Mouse (Mus musculus): Measurements from ENCODE around the gene Zfhx3. TPM values are rescaled to one million over a fixed set of nuclear protein-coding genes. Genes with fewer than 3 reads are reported as not detected.
A peak's percentile ranks its signal among the peaks of the same experiment; 100 is the strongest.

Gene Zfhx3
- polyA plus RNA-seq, 1 experiment from 2014 or later: 19.8 TPM

GRCm38 (mm10) chr8:108348776-108349175, 406.3 kb downstream of the Zfhx3 start:
- Histone ChIP-seq H3K4me1 (ENCODE audit: insufficient read depth) (no peaks in the 10 kb centered on the region), H3K4me3 (ENCODE audit: low read depth, low read length) (no peak overlapping the region), H3K36me3 (ENCODE audit: insufficient read depth) (no peaks in the 10 kb centered on the region), H3K9ac (no peak overlapping the region), H3K27ac (ENCODE audit: low read depth) (no peak overlapping the region), H3K4me2 (no peak overlapping the region), H3K9me3 (ENCODE audit: low read depth, low read length) (no peaks in the 10 kb centered on the region), H3K27me3 (ENCODE audit: insufficient read depth, low read length) (no peaks in the 10 kb centered on the region)
- ATAC-seq (ENCODE audit: insufficient read depth) (no peak), DNase-seq (no peak)
- WGBS: 40% methylated on average over 4 of the region's 4 CpGs
- no peak for TF ChIP-seq CTCF (IDR thresholded peaks at IDR 0.05; ENCODE audit: low read depth)

- DNase-seq (peak; percentile 28), ATAC-seq (ENCODE audit: insufficient read depth) (no peak)
- H3K9ac ChIP-seq: no peak overlapping the region
- H3K9me3 ChIP-seq (ENCODE audit: low read depth, low read length): no peaks in the 10 kb centered on the region
- H3K36me3 ChIP-seq (ENCODE audit: insufficient read depth): no peaks in the 10 kb centered on the region
- no peak overlapping the region for H3K27ac ChIP-seq (ENCODE audit: low read depth)
- H3K4me2 ChIP-seq: no peak overlapping the region
- WGBS: 27% methylated on average over 10 of the region's 10 CpGs
- peaks cover 5% of the 10 kb centered on the region; the same call in 1 of the 2 replicates for H3K4me1 ChIP-seq (ENCODE audit: insufficient read depth)
- TF ChIP-seq CTCF (IDR thresholded peaks at IDR 0.05; ENCODE audit: low read depth): no peak
- H3K27me3 ChIP-seq (ENCODE audit: insufficient read depth, low read length): no peaks in the 10 kb centered on the region
- H3K4me3 ChIP-seq (ENCODE audit: low read depth, low read length): no peak overlapping the region
Observed at GRCm38 (mm10) chr8:108355119-108355777, 412.8 kb downstream of the Zfhx3 start.

GRCm38 (mm10) chr8:108361402-108361801, 419.0 kb downstream of the Zfhx3 start:
- no peak overlapping the region for H3K4me3 ChIP-seq (ENCODE audit: low read depth, low read length)
- no peak for TF ChIP-seq CTCF (IDR thresholded peaks at IDR 0.05; ENCODE audit: low read depth)
- no peak overlapping the region for H3K9ac ChIP-seq
- no peaks in the 10 kb centered on the region for H3K27me3 ChIP-seq (ENCODE audit: insufficient read depth, low read length)
- no peak overlapping the region for H3K4me2 ChIP-seq
- DNase-seq: no peak
- H3K4me1 ChIP-seq (ENCODE audit: insufficient read depth): peaks cover 5% of the 10 kb centered on the region; the same call in 1 of the 2 replicates
- ATAC-seq (ENCODE audit: insufficient read depth): no peak
- no peaks in the 10 kb centered on the region for H3K9me3 ChIP-seq (ENCODE audit: low read depth, low read length)
- 70% methylated on average over 4 of the region's 4 CpGs for WGBS
- no peak overlapping the region for H3K27ac ChIP-seq (ENCODE audit: low read depth)
- no peaks in the 10 kb centered on the region for H3K36me3 ChIP-seq (ENCODE audit: insufficient read depth)

- ATAC-seq (ENCODE audit: insufficient read depth): no peak
- Histone ChIP-seq H3K36me3 (ENCODE audit: insufficient read depth) (no peaks in the 10 kb centered on the region), H3K27me3 (ENCODE audit: insufficient read depth, low read length) (no peaks in the 10 kb centered on the region), H3K27ac (ENCODE audit: low read depth) (no peak overlapping the region), H3K9ac (no peak overlapping the region), H3K4me1 (ENCODE audit: insufficient read depth) (peaks cover 5% of the 10 kb centered on the region; the same call in 1 of the 2 replicates), H3K4me3 (ENCODE audit: low read depth, low read length) (no peak overlapping the region), H3K4me2 (no peak overlapping the region), H3K9me3 (ENCODE audit: low read depth, low read length) (no peaks in the 10 kb centered on the region)
- DNase-seq: no peak
- no peak for TF ChIP-seq CTCF (IDR thresholded peaks at IDR 0.05; ENCODE audit: low read depth)
- 81% methylated on average over 9 of the region's 9 CpGs for WGBS
Observed at GRCm38 (mm10) chr8:108362421-108362820, 420.0 kb downstream of the Zfhx3 start.

- DNase-seq (no peak), ATAC-seq (ENCODE audit: insufficient read depth) (no peak; the same call in 1 of the 2 replicates)
- no peak overlapping the region for H3K27ac ChIP-seq (ENCODE audit: low read depth)
- no peaks in the 10 kb centered on the region for H3K27me3 ChIP-seq (ENCODE audit: insufficient read depth, low read length)
- WGBS: 15% methylated on average over 5 of the region's 5 CpGs
- TF ChIP-seq CTCF (IDR thresholded peaks at IDR 0.05; ENCODE audit: low read depth): no peak
- no peaks in the 10 kb centered on the region for H3K9me3 ChIP-seq (ENCODE audit: low read depth, low read length)
- H3K9ac ChIP-seq: no peak overlapping the region
- peaks cover 5% of the 10 kb centered on the region; the same call in 1 of the 2 replicates for H3K4me1 ChIP-seq (ENCODE audit: insufficient read depth)
- no peaks in the 10 kb centered on the region for H3K36me3 ChIP-seq (ENCODE audit: insufficient read depth)
- no peak overlapping the region for H3K4me2 ChIP-seq
- H3K4me3 ChIP-seq (ENCODE audit: low read depth, low read length): no peak overlapping the region
Observed at GRCm38 (mm10) chr8:108363435-108363834, 421.0 kb downstream of the Zfhx3 start.

- Histone ChIP-seq H3K9ac (no peak overlapping the region), H3K27me3 (ENCODE audit: insufficient read depth, low read length) (no peaks in the 10 kb centered on the region), H3K27ac (ENCODE audit: low read depth) (no peak overlapping the region), H3K36me3 (ENCODE audit: insufficient read depth) (no peaks in the 10 kb centered on the region), H3K4me2 (no peak overlapping the region), H3K4me3 (ENCODE audit: low read depth, low read length) (no peak overlapping the region), H3K9me3 (ENCODE audit: low read depth, low read length) (no peaks in the 10 kb centered on the region), H3K4me1 (ENCODE audit: insufficient read depth) (peaks cover 5% of the 10 kb centered on the region; the same call in 1 of the 2 replicates)
- TF ChIP-seq CTCF (IDR thresholded peaks at IDR 0.05; ENCODE audit: low read depth): no peak
- DNase-seq: no peak
- ATAC-seq (ENCODE audit: insufficient read depth): no peak
- WGBS: 59% methylated on average over 8 of the region's 8 CpGs
Observed at GRCm38 (mm10) chr8:108363856-108364255, 421.4 kb downstream of the Zfhx3 start.

GRCm38 (mm10) chr8:108369081-108369480, 426.6 kb downstream of the Zfhx3 start:
- H3K4me1 ChIP-seq (ENCODE audit: insufficient read depth): peaks cover 5% of the 10 kb centered on the region
- no peaks in the 10 kb centered on the region for H3K27me3 ChIP-seq (ENCODE audit: insufficient read depth, low read length)
- TF ChIP-seq CTCF (IDR thresholded peaks at IDR 0.05; ENCODE audit: low read depth): no peak
- ATAC-seq (ENCODE audit: insufficient read depth): peak; percentile 63
- H3K9ac ChIP-seq: no peak overlapping the region
- DNase-seq: peak; percentile 76
- no peaks in the 10 kb centered on the region for H3K9me3 ChIP-seq (ENCODE audit: low read depth, low read length)
- 11% methylated on average over 6 of the region's 6 CpGs for WGBS
- H3K36me3 ChIP-seq (ENCODE audit: insufficient read depth): no peaks in the 10 kb centered on the region
- no peak overlapping the region for H3K4me2 ChIP-seq
- H3K27ac ChIP-seq (ENCODE audit: low read depth): no peak overlapping the region
- no peak overlapping the region for H3K4me3 ChIP-seq (ENCODE audit: low read depth, low read length)

Data from lung, embryonic 14.5 days (tissue).